Mouse (Mus musculus) heart, postnatal 25 days (tissue): ENCODE measurements around the gene Nupr1. TPM values are rescaled to one million over a fixed set of nuclear protein-coding genes. Genes with fewer than 3 reads are reported as not detected.

Experiments
- DNase-seq: peaks from one replicate; pipeline ENCODE4 v3.0.0; 2022; ENCODE audit warnings: low spot score
- intact Hi-C: fragments of 180-260 bp; cut with DNase I; formaldehyde crosslinking; loops from one replicate; pipeline ENCODE4 v1.15.1; 2025
- total RNA-seq, 2 experiments: library from RNA; stranded (reverse); gene quantifications; 2 replicates each; pipeline ENCODE4 v1.2.3; 2021

The Nupr1 gene
- total RNA-seq, 2 experiments from 2014 or later = 7.7 to 9.4 TPM

- intact Hi-C loops = no loop called here
- peak; percentile 43 for DNase-seq
Measured at GRCm38 (mm10) chr7:126607064-126607463, 23.6 kb downstream of the Nupr1 start.

GRCm38 (mm10) chr7:126606611-126607010, 24.1 kb downstream of the Nupr1 start:
- no peak for DNase-seq
- intact Hi-C loops = no loop called here

- no peak for DNase-seq
- intact Hi-C loops = no loop called here
Measured at GRCm38 (mm10) chr7:126602650-126603049, 28.0 kb downstream of the Nupr1 start.

- no peak for DNase-seq
- intact Hi-C loops = no loop called here
Measured at GRCm38 (mm10) chr7:126601896-126602295, 28.8 kb downstream of the Nupr1 start.

GRCm38 (mm10) chr7:126598919-126599318, 31.7 kb downstream of the Nupr1 start:
- no peak for DNase-seq
- intact Hi-C loops = no loop called here

- intact Hi-C loops = no loop called here
- no peak for DNase-seq
Measured at GRCm38 (mm10) chr7:126596414-126596813, 34.2 kb downstream of the Nupr1 start.

GRCm38 (mm10) chr7:126595890-126596289, 34.8 kb downstream of the Nupr1 start:
- intact Hi-C loops = no loop called here
- DNase-seq = no peak

GRCm38 (mm10) chr7:126594862-126595561, 35.6 kb downstream of the Nupr1 start, which contains the start of gene Il27:
Il27 (minus strand) TSS chr7:126594941.
- intact Hi-C loops = no loop called here
- no peak for DNase-seq

- intact Hi-C loops = loop anchor here (2.0 kb wide), 1 partner anchor 49 kb away; no protein-coding TSS in a partner anchor
- no peak for DNase-seq
Measured at GRCm38 (mm10) chr7:126587779-126588178, 42.9 kb downstream of the Nupr1 start.

- DNase-seq = no peak
- intact Hi-C loops = loop anchor here (2.0 kb wide), 1 partner anchor 50 kb away; no protein-coding TSS in a partner anchor
Measured at GRCm38 (mm10) chr7:126586839-126587238, 43.8 kb downstream of the Nupr1 start.

- no peak for DNase-seq
- intact Hi-C loops = loop anchor here (2.0 kb wide), 1 partner anchor 51 kb away; no protein-coding TSS in a partner anchor
Measured at GRCm38 (mm10) chr7:126585717-126586116, 44.9 kb downstream of the Nupr1 start, which contains the start of gene Cln3. Cln3 (minus strand) TSS chr7:126585817.

GRCm38 (mm10) chr7:126584506-126584977, 46.1 kb downstream of the Nupr1 start, which contains the start of gene Apobr:
Apobr (plus strand) TSS chr7:126584942.
- intact Hi-C loops = no loop called here
- no peak for DNase-seq

- no peak for DNase-seq
- intact Hi-C loops = no loop called here
Measured at GRCm38 (mm10) chr7:126583761-126584160, 46.9 kb downstream of the Nupr1 start.

- intact Hi-C loops = no loop called here
- DNase-seq = peak; percentile 72
Measured at GRCm38 (mm10) chr7:126583251-126583709, 47.4 kb downstream of the Nupr1 start.

- DNase-seq = no peak
- intact Hi-C loops = no loop called here
Measured at GRCm38 (mm10) chr7:126582759-126583158, 47.9 kb downstream of the Nupr1 start.

GRCm38 (mm10) chr7:126581661-126582060, 49.0 kb downstream of the Nupr1 start:
- no peak for DNase-seq
- intact Hi-C loops = no loop called here

- intact Hi-C loops = loop anchor here (2.0 kb wide), 2 partner anchors 58 to 122 kb away; no protein-coding TSS in a partner anchor
- DNase-seq = no peak
Measured at GRCm38 (mm10) chr7:126579172-126579571, 51.5 kb downstream of the Nupr1 start.

- intact Hi-C loops = no loop called here
- DNase-seq = no peak
Measured at GRCm38 (mm10) chr7:126576946-126577345, 53.7 kb downstream of the Nupr1 start.
